Mouse (Mus musculus) left cerebral cortex, adult 8-10 months (tissue): Measurements from ENCODE around the gene As3mt. TPM values are rescaled to one million over a fixed set of nuclear protein-coding genes. Genes with fewer than 3 reads are reported as not detected.
"Not testable (repeated sequence)": the region's sequence is repeated elsewhere in the genome, so short reads cannot be mapped to it uniquely, and the experiment has no call there.

ENCODE experiments used
- DNase-seq, 2 experiments: peaks; one replicate each; pipeline ENCODE4 v3.0.0; 2022; ENCODE audit warnings: low spot score in 2 of 2
- total RNA-seq, 4 experiments: library from RNA; stranded (reverse); gene quantifications; 2 replicates each; pipeline ENCODE4 v1.2.4; 2022

Gene As3mt
- total RNA-seq, 4 experiments from 2014 or later = 31.3 to 38.3 (median 35.0) TPM

- no peak for DNase-seq
Observed at GRCm38 (mm10) chr19:46752235-46752634, 45.0 kb downstream of the As3mt start.

GRCm38 (mm10) chr19:46755066-46755465, 47.8 kb downstream of the As3mt start:
- no peak for DNase-seq

GRCm38 (mm10) chr19:46756221-46756620, 49.0 kb downstream of the As3mt start:
- DNase-seq = no peak

GRCm38 (mm10) chr19:46759096-46759495, 51.8 kb downstream of the As3mt start:
- DNase-seq = no peak

GRCm38 (mm10) chr19:46759909-46760308, 52.7 kb downstream of the As3mt start:
- DNase-seq = not testable (repeated sequence)

GRCm38 (mm10) chr19:46760375-46761160, 53.3 kb downstream of the As3mt start:
- peak in 1 of 2 experiments; percentile 89 for DNase-seq

GRCm38 (mm10) chr19:46761247-46761946, 54.1 kb downstream of the As3mt start, which contains the start of gene Cnnm2:
Gene Cnnm2, plus strand, starts transcription at chr19:46761596.
- peak; percentile 98 to 100 for DNase-seq

- no peak for DNase-seq
Observed at GRCm38 (mm10) chr19:46761971-46762290, 54.7 kb downstream of the As3mt start.

GRCm38 (mm10) chr19:46762291-46762991, 55.2 kb downstream of the As3mt start:
- peak; percentile 25 to 34 for DNase-seq

GRCm38 (mm10) chr19:46762992-46763342, 55.7 kb downstream of the As3mt start:
- peak in 1 of 2 experiments; percentile 19 for DNase-seq

- DNase-seq = no peak
Observed at GRCm38 (mm10) chr19:46763356-46763755, 56.1 kb downstream of the As3mt start.

GRCm38 (mm10) chr19:46763932-46764762, 56.9 kb downstream of the As3mt start:
- no peak for DNase-seq

GRCm38 (mm10) chr19:46764763-46765117, 57.5 kb downstream of the As3mt start:
- no peak for DNase-seq

- no peak for DNase-seq
Observed at GRCm38 (mm10) chr19:46766125-46766524, 58.9 kb downstream of the As3mt start.

- no peak for DNase-seq
Observed at GRCm38 (mm10) chr19:46769759-46770158, 62.5 kb downstream of the As3mt start.

GRCm38 (mm10) chr19:46771801-46772200, 64.5 kb downstream of the As3mt start:
- no peak for DNase-seq

- no peak for DNase-seq
Observed at GRCm38 (mm10) chr19:46776391-46776790, 69.1 kb downstream of the As3mt start.

- DNase-seq = no peak
Observed at GRCm38 (mm10) chr19:46776850-46777249, 69.6 kb downstream of the As3mt start.

GRCm38 (mm10) chr19:46777928-46778680, 70.8 kb downstream of the As3mt start:
- DNase-seq = no peak

GRCm38 (mm10) chr19:46779130-46779529, 71.9 kb downstream of the As3mt start:
- DNase-seq = not testable (repeated sequence)

- DNase-seq = no peak
Observed at GRCm38 (mm10) chr19:46784038-46784437, 76.8 kb downstream of the As3mt start.
